Mouse (Mus musculus): ENCODE results near the gene Foxn1. TPM values are rescaled to one million over a fixed set of nuclear protein-coding genes. Genes with fewer than 3 reads are reported as not detected.

Foxn1 gene
- not detected in 2 replicates for polyA plus RNA-seq (2012; rRNA removed)

DNA sequence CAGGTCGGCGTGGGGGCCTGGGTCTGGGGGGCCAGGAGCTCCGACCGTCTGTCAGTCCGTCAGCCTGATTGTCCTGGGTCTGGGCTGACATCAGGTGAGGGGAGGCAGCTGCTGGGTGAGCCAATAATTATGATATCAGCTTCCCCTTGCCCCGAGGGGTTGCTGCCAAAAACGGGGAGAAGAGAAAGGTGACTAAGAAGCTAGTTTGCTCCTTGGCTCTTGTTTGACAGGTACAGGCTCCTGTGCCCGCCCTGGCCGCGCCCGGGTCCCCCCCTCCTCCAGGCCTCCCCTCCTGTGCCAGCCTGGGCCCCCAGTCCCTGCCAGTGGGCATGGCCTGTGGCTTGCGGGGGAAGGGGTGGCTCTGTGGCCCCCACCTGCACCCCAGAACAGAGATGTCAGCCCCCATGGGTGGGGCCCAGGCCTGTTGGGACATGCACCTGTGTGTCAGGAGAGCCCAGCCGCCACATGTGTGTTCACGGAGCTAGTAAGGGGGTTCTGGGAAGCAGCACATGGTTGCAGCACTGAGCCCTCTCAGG is at the start of gene Foxn1:
Foxn1 (minus strand) TSS at position 51 of the 536 bp plus-strand sequence.

DNA sequence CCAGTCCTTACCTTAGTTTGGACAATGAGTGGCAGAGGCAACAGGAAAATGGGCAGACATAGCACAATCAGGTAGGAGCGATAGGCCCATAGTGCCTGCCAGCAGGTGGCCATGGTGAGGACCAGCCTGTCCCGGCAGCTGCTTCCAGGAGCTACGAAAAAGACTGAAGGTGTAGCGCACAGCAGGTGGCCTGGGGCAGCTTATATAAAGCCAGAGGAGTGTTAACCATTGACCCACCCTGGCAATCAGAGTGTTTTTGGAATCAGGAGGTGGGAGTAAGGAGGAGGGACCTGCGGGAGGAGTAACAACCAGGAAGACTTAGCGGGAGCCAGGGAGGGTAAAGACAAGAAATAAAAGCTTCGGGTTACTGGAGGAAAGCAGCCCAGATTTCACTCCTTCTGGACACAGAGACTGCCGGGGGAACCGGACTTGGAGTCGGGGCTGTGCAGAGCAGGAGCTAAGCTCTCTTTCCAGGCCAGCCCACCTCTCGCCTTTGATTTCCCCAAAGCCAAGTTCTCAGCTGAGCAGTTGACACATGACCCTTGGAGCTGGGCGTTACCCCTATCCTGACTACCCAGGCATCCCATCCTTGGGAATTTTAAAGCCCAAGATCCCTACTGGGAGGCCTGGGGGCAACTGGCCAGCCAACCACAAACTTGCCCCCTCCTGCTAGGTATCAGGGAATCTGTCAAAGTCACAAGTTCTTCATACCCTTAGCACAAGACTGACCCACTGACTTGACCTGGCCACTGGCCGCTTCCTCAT is 35.9 kb upstream of the Foxn1 start, which contains the start of gene Slc13a2:
Slc13a2 (minus strand) TSS at position 163 of the 765 bp plus-strand sequence.

DNA sequence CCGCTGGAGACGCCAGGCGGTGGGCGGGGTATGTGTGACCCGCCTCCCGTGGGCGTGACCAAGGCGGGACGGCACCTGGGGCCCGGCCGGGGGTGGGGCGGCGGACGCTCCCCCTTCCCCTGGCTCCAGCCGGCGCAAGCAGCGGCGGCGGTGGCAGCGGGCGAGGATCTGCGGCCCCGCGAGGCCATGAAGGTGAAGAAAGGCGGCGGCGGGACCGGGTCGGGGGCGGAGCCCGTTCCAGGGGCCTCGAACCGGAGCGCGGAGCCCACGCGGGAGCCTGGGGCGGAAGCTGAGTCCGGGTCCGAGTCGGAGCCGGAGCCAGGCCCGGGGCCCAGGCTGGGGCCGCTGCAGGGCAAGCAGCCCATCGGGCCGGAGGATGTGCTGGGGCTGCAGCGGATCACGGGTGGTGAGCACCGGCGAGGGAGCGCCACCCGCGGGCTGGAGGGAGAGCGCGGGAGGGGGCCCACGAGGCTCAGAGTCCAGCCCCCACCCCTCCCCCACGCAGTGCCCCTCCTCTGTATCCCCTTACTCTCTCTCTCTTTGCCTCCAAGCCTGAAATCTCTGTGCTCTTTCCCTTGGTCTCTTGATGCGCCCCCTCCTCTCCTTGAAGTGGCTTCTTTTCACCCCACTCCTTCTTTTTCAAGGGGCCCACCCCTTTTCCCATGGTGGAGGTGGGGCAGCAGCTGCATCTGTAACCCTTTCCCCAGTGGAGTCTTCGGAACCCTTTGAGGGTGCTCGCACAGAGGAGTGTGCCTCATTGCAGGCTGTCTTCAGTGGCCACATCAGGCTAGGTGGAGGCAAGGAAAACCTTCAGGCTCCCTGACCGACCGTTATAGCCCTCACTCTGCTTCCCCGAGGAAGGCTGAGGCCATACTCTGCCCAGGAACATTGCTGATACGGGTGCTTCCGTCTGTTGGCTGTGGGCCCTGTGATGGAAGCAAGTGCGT is 42.7 kb downstream of the Foxn1 start, which contains the start of gene Unc119:
Unc119 (plus strand) TSS at position 102 of the 947 bp plus-strand sequence.

DNA sequence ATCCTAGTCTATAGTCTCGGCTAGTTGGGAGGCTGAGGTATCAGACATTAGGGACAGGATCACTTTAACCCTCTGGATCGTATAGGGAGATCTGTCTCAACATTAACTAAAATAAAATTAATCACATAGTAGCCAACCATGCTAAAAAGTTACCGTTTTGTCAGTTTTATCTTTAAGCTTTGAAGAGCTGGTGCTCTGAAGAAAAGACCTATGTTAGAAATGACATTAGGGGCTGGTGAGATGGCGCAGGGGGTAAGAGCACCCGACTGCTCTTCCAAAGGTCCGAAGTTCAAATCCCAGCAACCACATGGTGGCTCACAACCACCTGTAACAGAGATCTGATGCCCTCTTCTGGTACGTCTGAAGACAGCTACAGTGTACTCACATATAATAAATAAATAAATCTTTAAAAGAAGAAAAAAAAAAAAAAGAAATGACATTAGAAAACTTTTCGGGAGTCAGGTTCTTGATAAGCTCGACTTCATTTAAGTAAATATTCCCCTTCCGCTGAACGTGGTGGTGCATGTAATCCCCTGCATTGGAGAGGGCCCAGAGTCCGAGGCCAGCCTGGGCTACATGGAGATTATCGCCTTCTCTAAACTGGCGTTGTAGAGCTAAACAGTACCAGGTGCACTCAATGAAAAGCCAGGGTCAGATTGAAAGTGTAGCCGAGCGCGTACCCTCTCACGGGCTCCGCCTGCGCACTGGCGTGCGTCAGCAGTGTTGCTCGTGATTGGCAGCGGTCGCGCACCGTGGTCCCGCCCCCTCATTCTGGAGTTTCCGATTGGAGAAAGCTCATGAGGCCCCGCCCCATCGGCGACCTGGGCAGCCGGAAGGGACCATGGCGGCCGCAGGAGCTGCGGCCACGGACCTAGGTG is 58.5 kb downstream of the Foxn1 start, which contains the start of gene Pigs:
Pigs (plus strand) TSS at position 782 of the 878 bp plus-strand sequence.

DNA sequence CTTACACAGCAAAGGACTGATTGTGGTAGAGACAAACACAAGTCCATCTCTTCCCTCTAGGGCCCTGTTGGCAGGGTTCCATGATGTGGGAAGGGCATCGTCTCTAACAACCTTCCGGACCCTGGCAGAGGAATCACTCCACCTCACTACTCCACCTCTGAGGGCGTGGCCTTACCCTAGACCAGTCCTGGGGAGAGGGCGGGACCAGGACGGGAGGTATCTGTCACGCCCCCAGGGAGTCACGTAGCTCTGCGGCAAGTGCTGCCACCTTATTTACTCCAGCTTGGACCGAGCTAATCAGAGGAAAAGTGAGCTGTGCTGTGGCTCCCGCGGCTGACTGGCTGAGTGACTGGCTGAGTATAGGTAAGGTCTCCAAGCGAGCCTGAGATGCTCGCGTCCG is 63.5 kb downstream of the Foxn1 start, which contains the start of gene Aldoc:
Aldoc (plus strand) TSS at position 109 of the 400 bp plus-strand sequence.

Other genes starting within 250 kb of the Foxn1 start
- gene Traf4, start 221.0 kb downstream of the Foxn1 start, polyA plus RNA-seq (2012; rRNA removed) = 32.6 and 35.0 TPM in 2 replicates
- gene Nek8, start 209.9 kb downstream of the Foxn1 start, polyA plus RNA-seq (2012; rRNA removed) = 6.8 and 8.0 TPM in 2 replicates
- gene Tlcd1, start 209.8 kb downstream of the Foxn1 start, polyA plus RNA-seq (2012; rRNA removed) = 61.3 and 70.4 TPM in 2 replicates
- gene Rpl23a, start 203.0 kb downstream of the Foxn1 start, polyA plus RNA-seq (2012; rRNA removed) = 1,152 and 1,264 TPM in 2 replicates
- gene Rab34, start 198.1 kb downstream of the Foxn1 start, polyA plus RNA-seq (2012; rRNA removed) = 15.5 and 16.1 TPM in 2 replicates
- gene Proca1, start 193.2 kb downstream of the Foxn1 start, polyA plus RNA-seq (2012; rRNA removed) = 0.53 and 0.73 TPM in 2 replicates
- 52.2 and 53.7 TPM in 2 replicates for gene Sdf2, start 140.8 kb downstream of the Foxn1 start, polyA plus RNA-seq (2012; rRNA removed)
- 5.3 and 6.8 TPM in 2 replicates for gene Supt6, start 140.6 kb downstream of the Foxn1 start, polyA plus RNA-seq (2012; rRNA removed)
- 19.5 and 19.6 TPM in 2 replicates for gene 2610507B11Rik, start 124.8 kb downstream of the Foxn1 start, polyA plus RNA-seq (2012; rRNA removed)
- 0.15 and 0.20 TPM in 2 replicates for gene BC030499, start 95.7 kb downstream of the Foxn1 start, polyA plus RNA-seq (2012; rRNA removed)
- 18.5 and 21.4 TPM in 2 replicates for gene Spag5, start 85.0 kb downstream of the Foxn1 start, polyA plus RNA-seq (2012; rRNA removed)
- gene Aldoc, start 63.6 kb downstream of the Foxn1 start, polyA plus RNA-seq (2012; rRNA removed) = 25.4 and 34.5 TPM in 2 replicates
- gene Pigs, start 58.1 kb downstream of the Foxn1 start, polyA plus RNA-seq (2012; rRNA removed) = 21.8 and 25.8 TPM in 2 replicates
- 62.4 and 64.5 TPM in 2 replicates for gene Unc119, start 43.1 kb downstream of the Foxn1 start, polyA plus RNA-seq (2012; rRNA removed)
- gene Slc13a2, start 35.7 kb upstream of the Foxn1 start, polyA plus RNA-seq (2012; rRNA removed) = 0.03 and 0.06 TPM in 2 replicates
- 12.7 and 14.6 TPM in 2 replicates for gene Slc46a1, start 79.1 kb upstream of the Foxn1 start, polyA plus RNA-seq (2012; rRNA removed)
- 0.25 and 0.26 TPM in 2 replicates for gene Sarm1, start 111.2 kb upstream of the Foxn1 start, polyA plus RNA-seq (2012; rRNA removed)
- 1,540 and 1,650 TPM in 2 replicates for gene Vtn, start 112.5 kb upstream of the Foxn1 start, polyA plus RNA-seq (2012; rRNA removed)
- 0.09 and 0.22 TPM in 2 replicates for gene Sebox, start 116.9 kb upstream of the Foxn1 start, polyA plus RNA-seq (2012; rRNA removed)
- gene Tmem199, start 125.6 kb upstream of the Foxn1 start, polyA plus RNA-seq (2012; rRNA removed) = 13.8 and 13.9 TPM in 2 replicates
- 41.8 and 45.1 TPM in 2 replicates for gene Poldip2, start 125.6 kb upstream of the Foxn1 start, polyA plus RNA-seq (2012; rRNA removed)
- gene Tnfaip1, start 149.8 kb upstream of the Foxn1 start, polyA plus RNA-seq (2012; rRNA removed) = 10.0 and 10.2 TPM in 2 replicates
- 47.4 and 51.1 TPM in 2 replicates for gene Ift20, start 149.8 kb upstream of the Foxn1 start, polyA plus RNA-seq (2012; rRNA removed)
- gene Tmem97, start 164.2 kb upstream of the Foxn1 start, polyA plus RNA-seq (2012; rRNA removed) = 68.7 and 70.8 TPM in 2 replicates

Data from liver, embryonic 18 days (tissue).